Mouse (Mus musculus) layer of hippocampus, postnatal 14 days (tissue): ENCODE measurements around the gene Ddn. TPM values are rescaled to one million over a fixed set of nuclear protein-coding genes. Genes with fewer than 3 reads are reported as not detected.

ENCODE experiments used
- DNase-seq, 2 experiments: peaks; one replicate each; pipeline ENCODE4 v3.0.0; 2021 to 2022; ENCODE audit warnings: low spot score in 2 of 2, mixed read lengths in 1 of 2
- total RNA-seq, 2 experiments: library from RNA; stranded (reverse); gene quantifications; 2 replicates each; pipeline ENCODE4 v1.2.3; 2021

The Ddn gene
- total RNA-seq, 2 experiments from 2014 or later: 747 to 793 TPM

DNA sequence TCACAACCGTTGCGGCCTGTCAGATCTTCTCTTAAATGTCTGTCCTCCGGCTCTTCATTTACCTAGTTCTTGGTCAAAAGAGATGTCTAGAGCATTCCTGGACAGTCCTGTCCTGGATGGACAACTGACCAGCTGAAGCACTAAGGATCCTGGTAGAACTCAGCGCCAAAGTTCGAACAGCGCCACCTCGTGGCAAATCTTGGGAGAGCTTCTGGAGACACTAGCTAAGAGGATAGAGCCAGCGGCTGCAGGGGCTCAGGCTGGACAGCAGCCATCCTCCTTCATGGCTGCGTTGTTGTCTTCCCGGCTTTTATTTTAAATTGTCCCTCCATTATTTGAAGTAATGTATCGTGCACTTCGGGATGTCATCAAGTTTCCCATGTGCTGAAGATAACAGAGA is 9.9 kb downstream of the Ddn start:
- peak; percentile 68 to 74 for DNase-seq

DNA sequence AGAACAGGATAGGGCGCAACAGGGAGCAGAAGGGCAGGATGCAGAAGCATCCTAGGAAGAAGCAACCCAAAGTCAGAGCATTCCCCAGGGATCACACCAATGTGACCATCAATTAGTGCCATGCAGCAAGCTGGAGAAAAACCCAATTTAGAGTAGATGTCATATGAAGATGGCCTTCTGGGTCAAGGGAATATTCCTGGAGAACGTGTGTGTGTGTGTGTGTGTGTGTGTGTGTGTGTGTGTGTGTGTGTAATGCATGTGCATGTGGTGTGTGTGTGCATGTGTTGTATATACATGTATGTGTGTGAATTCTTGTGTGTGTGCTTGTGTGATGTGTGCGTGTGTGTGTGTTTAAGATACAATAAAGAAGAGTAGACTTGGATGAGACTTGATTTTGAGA is 10.4 kb downstream of the Ddn start:
- DNase-seq: no peak

DNA sequence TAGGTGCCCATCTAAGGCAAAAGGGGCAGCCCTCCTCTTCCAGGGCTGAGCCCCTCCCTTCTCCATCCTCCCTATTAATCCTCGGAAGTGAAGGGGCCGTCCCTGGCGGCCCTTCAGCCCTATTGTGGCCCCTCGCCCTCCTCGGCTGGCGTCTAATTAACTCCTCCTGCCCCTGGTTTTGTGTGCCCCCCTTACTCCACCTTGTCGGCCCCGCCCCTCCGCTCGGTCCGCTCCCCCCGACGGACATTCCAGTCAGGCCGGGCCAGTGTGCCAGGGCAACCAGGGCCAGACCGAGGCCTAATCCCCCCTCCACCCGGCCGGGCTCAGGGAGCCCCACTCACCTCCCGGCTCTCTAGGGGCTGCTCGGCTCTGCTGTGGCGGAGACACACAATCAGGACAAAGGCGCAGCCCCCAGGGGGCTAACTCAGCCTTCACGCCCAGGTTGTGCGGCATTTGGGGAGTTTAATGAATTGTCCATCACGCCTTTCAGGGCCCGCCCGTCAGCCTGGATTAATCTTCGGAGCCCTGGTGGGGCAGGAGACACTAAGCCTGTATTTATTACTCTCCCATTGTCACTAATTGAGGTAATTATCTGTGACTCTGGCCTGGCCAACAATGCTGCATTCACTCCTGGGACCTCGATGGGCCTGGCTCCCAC is 11.3 kb downstream of the Ddn start:
- no peak for DNase-seq

DNA sequence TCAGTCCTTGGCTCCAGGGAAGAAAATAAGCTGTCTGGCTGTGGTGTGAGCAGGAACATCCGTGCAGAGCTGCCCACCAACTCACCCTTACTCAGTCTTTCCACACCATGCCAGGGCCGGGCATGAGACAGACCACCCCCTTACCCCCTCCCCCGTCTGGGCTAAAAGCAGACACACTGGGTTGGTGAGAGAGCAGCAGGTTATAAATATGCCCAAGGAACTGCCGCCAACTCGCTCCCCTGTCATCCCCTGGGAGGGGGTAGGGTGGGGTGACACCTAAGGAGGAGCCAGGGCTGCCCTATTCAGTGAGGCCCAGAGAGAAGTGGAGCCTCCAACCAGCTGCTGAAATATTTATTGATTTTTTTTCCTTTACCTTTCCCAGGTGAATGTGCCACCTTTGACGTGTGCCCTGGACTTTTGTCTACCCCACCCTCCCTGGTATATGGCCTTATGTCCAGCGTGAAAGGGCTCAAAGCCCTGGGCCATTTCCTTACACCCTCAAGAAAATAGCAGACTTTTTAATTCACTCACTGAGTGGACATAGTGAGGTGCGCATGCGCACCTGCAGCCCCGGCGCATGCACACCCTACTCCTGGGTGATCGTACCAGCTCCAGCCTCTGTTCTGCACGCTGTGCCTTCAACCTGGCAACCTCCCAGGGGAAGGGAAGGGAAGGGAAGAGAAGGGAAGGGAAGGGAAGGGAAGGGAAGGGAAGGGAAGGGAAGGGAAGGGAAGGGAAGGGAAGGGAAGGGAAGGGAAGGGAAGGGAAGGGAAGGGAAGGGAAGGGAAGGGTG is 12.3 kb downstream of the Ddn start:
- DNase-seq: no peak

DNA sequence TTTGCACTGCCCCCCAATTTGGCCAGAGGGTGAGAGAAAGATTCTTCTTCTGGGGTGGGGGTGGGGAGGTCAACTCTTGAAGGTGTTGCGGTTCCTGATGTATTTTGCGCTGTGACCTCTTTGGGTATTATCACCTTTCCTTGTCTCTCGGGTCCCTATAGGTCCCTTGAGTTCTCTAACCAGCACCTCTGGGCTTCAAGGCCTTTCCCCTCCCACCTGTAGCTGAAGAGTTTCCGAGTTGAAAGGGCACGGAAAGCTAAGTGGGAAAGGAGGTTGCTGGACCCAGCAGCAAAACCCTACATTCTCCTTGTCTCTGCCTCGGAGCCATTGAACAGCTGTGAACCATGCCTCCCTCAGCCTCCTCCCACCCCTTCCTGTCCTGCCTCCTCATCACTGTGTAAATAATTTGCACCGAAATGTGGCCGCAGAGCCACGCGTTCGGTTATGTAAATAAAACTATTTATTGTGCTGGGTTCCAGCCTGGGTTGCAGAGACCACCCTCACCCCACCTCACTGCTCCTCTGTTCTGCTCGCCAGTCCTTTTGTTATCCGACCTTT is 16.1 kb downstream of the Ddn start:
- no peak for DNase-seq

DNA sequence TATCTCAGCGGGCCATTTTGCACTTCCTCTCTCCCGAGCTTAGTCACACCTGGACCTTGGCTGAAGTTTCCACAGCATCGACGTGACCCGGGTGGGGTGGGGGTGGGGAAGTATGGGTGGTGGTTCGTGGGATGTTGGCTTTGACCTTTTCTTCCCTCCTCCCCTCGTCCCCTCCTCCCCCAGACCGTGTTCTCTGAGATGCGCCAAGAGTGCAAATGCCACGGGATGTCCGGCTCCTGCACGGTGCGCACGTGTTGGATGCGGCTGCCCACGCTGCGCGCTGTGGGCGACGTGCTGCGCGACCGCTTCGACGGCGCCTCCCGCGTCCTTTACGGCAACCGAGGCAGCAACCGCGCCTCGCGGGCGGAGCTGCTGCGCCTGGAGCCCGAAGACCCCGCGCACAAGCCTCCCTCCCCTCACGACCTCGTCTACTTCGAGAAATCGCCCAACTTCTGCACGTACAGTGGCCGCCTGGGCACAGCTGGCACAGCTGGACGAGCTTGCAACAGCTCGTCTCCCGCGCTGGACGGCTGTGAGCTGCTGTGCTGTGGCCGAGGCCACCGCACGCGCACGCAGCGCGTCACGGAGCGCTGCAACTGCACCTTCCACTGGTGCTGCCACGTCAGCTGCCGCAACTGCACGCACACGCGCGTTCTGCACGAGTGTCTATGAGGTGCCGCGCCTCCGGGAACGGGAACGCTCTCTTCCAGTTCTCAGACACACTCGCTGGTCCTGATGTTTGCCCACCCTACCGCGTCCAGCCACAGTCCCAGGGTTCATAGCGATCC is 16.9 kb downstream of the Ddn start:
- DNase-seq: no peak

DNA sequence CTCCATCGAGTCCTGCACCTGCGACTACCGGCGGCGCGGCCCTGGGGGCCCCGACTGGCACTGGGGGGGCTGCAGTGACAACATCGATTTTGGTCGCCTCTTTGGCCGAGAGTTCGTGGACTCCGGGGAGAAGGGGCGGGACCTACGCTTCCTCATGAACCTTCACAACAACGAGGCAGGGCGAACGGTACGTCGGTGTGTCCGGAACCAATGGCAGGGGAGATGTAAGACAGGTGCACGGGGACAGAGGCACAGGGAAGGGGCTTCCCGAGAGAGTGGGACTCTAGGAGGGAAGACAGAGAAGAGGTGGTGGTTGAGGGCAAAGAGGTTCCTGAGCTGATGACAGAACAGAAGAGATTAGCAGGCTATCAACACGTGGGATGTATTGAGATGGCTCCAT is 17.5 kb downstream of the Ddn start:
- DNase-seq: no peak

DNA sequence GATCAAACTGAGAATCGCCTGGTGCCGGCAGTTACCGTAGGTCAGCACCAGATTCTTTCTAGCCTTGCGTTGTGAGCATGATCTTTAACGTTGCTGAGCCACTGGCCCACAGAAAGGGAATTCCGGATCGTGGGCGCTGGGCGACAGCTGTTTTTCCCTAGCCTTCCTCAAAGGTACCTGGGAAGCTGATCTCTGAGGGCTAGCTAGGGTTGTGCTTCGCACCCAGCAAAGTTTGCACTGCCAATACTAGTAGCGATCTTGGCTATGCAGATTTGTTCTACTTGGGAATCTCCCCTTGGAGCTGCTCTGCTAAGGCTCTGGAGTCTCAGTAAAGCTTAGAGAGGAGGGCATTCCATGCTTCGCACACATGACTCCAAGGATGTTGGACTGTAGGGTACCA is 18.1 kb downstream of the Ddn start:
- DNase-seq: no peak

DNA sequence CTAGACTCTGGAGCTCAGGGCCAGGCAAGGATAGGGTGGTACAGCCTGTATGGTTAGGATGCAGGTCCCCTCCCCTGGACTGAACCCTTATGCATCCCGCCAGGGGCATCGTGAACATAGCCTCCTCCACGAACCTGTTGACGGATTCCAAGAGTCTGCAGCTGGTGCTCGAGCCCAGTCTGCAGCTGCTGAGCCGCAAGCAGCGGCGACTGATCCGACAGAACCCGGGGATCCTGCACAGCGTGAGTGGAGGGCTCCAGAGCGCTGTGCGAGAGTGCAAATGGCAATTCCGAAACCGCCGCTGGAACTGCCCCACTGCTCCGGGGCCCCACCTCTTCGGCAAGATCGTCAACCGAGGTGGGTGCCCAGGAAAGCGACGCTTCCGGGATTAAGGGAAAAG is 18.5 kb downstream of the Ddn start:
- DNase-seq: no peak

DNA sequence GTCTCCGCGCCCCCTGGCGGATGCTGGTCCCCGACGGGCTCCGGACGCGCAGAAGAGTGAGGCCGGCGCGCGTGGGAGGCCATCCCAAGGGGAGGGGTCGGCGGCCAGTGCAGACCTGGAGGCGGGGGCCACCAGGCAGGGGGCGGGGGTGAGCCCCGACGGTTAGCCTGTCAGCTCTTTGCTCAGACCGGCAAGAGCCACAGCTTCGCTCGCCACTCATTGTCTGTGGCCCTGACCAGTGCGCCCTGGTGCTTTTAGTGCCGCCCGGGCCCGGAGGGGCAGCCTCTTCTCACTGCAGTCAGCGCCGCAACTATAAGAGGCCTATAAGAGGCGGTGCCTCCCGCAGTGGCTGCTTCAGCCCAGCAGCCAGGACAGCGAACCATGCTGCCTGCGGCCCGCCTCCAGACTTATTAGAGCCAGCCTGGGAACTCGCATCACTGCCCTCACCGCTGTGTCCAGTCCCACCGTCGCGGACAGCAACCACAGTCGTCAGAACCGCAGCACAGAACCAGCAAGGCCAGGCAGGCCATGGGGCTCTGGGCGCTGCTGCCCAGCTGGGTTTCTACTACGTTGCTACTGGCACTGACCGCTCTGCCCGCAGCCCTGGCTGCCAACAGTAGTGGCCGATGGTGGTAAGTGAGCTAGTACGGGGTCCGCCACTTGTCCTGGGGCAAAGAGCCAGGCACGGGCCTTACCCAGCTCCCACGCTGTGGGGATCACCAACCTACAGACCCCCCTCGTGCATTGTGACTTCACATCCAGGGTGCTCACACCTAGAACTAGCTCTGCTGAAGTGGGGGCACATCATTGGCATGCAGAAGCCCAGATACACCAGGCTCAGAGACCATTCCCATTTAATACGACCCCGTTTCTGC is 19.4 kb downstream of the Ddn start, which contains the start of gene Wnt1:
Gene Wnt1, plus strand, starts transcription at position 197 of the 875 bp plus-strand sequence.
- DNase-seq: no peak

DNA sequence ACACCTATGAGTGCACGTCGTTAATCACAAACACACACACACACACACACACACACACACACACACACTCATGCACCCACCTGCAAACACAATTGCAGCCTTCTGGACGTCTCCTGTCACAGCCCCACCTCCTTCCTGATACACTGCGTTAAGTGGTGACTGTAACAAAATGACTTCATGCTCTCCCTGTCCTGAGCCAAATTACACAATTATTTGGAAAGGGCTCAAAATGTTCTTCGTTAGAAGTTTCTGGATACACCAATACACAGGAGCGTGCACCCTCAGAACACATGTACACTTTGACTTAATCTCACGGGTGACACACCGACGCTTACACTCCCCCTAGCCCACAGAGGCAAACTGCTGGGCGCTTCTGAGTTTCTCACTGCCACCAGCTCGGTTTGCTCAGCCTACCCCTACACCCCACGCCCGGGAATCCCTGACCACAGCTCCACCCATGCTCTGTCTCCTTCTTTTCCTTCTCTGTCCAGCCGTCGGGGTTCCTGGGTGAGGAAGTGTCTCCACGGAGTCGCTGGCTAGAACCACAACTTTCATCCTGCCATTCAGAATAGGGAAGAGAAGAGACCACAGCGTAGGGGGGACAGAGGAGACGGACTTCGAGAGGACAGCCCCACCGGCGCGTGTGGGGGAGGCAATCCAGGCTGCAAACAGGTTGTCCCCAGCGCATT is 20.2 kb downstream of the Ddn start:
- no peak for DNase-seq

DNA sequence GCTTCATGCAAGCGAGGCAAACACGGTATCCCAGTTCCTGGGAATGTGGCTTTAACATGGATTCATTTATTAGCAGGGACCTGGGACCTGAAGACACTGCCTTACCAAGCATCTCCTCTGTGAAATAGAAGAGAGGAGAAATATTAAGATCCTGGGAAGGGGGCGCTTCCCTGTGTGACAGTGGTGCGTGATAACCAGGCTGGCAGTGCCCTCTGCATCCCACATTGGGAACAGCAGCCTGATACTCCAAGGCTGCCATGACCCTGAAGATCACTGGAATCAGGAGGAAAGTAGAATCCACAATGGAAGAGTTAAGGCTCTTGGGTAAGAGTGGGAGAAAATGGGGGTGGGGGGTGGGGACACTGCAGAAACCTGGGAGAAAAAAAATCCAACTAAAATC is 21.4 kb downstream of the Ddn start:
- DNase-seq: no peak

DNA sequence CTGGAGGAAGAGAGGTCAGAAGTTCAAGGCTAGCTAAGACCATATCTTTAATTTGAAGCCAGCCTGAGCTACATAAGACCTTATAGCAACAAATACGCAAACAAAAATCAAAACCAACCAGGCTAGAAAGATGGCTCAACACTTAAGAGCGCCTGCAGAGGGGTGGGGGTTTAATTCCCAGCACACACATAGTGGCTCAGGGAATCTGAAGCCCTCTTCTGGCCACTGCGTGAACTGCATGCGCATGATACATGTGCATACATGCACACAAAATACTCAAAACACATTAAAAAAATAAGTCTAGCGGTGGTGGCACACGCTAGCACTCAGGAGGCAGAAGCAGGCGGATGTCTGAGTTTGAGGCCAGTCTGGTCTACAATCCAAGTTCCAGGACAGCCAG is 23.5 kb downstream of the Ddn start:
- no peak for DNase-seq

DNA sequence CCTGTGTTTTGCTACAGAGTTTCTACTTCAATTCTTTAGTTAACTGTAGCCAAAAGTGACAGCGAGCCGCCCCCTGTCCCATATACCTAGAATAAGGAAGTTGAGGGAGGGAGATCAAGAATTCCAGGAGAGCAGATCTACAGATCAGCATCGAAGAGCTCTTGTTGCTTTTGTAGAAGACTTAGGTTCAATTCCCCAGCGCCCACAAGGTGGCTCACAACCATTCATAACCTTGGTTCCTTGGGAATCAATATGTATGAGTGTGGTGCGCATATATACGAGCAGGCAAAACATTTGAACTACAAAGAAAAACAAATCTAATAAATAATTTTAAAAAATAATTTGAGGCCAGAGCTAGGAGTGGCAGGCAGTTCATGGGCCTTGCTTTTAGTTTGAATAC is 28.1 kb downstream of the Ddn start:
- no peak for DNase-seq

DNA sequence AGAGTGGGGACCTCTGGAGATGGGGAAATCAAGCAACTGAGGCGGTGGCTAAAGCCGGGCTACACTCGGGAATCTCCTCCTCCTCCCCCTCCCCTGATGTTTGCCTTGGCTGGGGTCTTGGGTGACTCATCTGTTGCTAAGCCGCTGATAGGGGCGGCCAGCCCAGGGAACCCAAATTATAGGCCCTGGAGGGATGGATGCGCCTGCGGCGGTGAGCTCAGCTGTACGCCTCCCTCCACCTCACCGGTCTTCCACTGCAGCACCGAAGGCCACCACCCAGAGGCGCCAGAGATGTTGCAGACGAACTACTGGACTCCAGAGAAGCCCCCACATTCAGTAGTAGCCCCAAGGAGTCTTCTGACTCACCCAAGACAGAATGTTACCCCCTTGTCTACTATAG is 28.7 kb downstream of the Ddn start:
- DNase-seq: no peak

DNA sequence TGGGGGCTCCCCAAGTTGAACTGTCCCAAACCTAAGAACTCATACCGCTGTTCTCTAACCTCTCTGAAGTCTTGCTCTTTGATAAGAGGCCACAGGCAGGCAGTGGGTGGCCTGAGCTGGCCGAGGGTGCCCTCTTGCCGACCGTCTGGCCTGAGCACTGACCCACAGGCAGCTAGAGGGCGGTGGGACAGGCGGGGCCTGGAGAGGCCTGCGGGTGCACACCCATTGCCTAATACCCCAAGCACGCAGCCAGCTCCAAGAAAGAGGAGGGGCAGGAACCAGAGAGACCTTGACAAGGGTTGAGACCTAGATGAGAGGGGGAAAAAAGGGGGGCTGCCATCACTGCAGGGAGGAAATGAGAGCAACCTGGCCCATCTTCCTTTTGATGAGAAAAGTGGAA is 29.2 kb downstream of the Ddn start:
- DNase-seq: no peak

DNA sequence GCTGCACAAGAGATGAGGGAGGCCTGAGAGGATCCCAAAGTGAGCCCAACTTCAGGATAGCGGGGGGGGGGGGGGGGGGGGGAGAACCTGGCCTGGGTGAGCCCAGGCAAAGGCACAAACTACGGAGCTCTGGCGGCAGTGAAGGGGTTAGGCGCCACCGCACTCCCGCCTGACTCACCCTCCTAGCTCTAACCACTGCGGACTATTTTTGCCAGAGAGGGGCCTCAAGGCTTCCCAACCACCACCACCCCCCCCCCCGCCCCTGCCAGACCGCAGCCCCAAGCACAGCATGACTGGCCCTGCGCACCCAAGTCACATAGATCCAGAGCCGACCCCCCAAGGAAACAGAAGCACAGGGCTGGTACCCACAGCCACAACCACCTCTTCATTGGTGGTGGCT is 30.5 kb downstream of the Ddn start:
- no peak for DNase-seq

DNA sequence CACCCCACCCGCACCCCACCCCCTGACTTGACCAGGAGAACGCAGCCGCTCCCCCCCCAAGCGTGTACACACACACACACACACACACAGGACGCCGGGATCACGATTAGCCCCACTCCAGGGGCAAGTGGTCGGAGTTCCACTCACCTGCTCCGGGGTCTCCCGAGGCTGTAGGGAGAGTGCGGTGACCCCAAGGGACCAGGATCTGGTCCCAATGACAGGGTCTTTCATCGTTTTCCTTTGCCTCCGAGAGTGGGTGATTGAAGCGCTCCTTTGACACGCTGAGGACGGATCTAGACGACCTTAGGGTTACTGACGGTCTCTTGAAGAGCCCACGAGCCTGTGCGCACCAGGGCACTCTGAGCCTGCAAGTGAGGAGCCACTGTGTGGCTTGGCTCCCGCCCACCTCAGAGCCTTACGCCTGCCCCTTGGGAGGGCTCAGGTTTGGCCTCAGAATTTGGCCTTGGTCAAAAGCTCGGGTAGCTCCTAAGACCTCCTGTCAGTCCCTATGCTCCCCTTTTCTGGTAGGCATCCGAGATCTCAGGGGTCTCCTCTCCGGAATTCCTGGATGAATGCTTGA is 31.0 kb downstream of the Ddn start:
- DNase-seq: no peak

DNA sequence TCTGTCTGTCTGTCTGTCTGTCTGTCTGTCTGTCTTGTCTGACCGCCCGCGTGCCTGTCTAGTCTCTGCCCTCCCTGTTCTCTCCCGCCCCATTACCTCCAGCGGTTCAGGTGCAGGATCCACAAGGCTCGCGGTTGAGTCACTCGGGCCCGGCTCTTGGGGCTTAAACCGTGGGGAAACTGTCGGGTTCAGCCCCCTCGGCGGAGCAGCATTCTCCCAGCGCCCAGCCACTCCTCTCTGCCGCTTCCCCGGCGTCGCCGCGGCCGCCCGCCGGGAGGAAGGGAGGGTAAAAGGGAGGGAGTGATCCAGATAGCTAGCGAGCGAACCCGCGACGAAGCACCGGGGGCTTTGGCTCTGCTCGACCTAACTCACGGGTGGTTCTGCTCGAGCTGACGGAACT is 31.5 kb downstream of the Ddn start, which contains the start of gene Wnt10b:
Gene Wnt10b, minus strand, starts transcription at position 389 of the 400 bp plus-strand sequence.
- DNase-seq: no peak
